Comparison of ENCODE assay signal across 26 mouse cellular contexts in genomic region chr19:56584288-56584687, GRCm38 (mm10).
"Had no signal": no experiment of that assay in that cellular context is flagged by ENCODE, and none has a peak within 500 bp of the region (broad histone marks: within the 10 kb centered on the region; RNA-seq: fewer than 3 reads in every experiment).

No protein-coding gene starts in this region.

- H3K4me1 ChIP-seq: embryonic facial prominence, embryonic 10.5 days; embryonic facial prominence, embryonic 12.5 days; forebrain, embryonic 10.5 days; forebrain, embryonic 12.5 days; forebrain, embryonic 13.5 days had no signal

- DNase-seq: cerebellum, adult 2 months; cerebellum, adult 8-10 months; cerebellum, adult 9-10 months; cerebellum, adult 9-11 months; cerebellum, postnatal 10 days; cerebellum, postnatal 14 days; cerebellum, postnatal 25 days; cerebellum, postnatal 36 days; embryo, embryonic 11 days; forebrain, postnatal 0 days; gastrocnemius, adult 2 months; gastrocnemius, postnatal 10 days; gastrocnemius, postnatal 14 days; gastrocnemius, postnatal 25 days; gastrocnemius, postnatal 36 days; heart, adult 18-20 months; heart, adult 2 months had no signal

- H3K9me3 ChIP-seq: embryonic facial prominence, embryonic 10.5 days; embryonic facial prominence, embryonic 12.5 days; embryonic facial prominence, embryonic 13.5 days; embryonic facial prominence, embryonic 15.5 days; forebrain, embryonic 10.5 days; forebrain, embryonic 12.5 days; forebrain, embryonic 13.5 days; forebrain, embryonic 15.5 days had no signal

- H3K4me3 ChIP-seq: embryonic facial prominence, embryonic 10.5 days; embryonic facial prominence, embryonic 12.5 days; embryonic facial prominence, embryonic 13.5 days; embryonic facial prominence, embryonic 15.5 days; erythroblast, embryonic 14.5 days; forebrain, embryonic 10.5 days; forebrain, embryonic 12.5 days; forebrain, embryonic 13.5 days; forebrain, embryonic 15.5 days; gastrocnemius, adult 2 months; heart, adult 2 months had no signal

- H3K27me3 ChIP-seq: embryonic facial prominence, embryonic 12.5 days; embryonic facial prominence, embryonic 13.5 days; embryonic facial prominence, embryonic 15.5 days; forebrain, embryonic 12.5 days; forebrain, embryonic 13.5 days; forebrain, embryonic 15.5 days had no signal

- H3K27ac ChIP-seq: embryonic facial prominence, embryonic 10.5 days; embryonic facial prominence, embryonic 12.5 days; embryonic facial prominence, embryonic 13.5 days; embryonic facial prominence, embryonic 15.5 days; forebrain, embryonic 10.5 days; forebrain, embryonic 12.5 days; forebrain, embryonic 13.5 days; forebrain, embryonic 15.5 days; gastrocnemius, adult 2 months; heart, adult 2 months had no signal
